Mouse (Mus musculus) monocyte, adult 5-6 weeks (primary cell): Measurements from ENCODE around the gene 2510009E07Rik. TPM values are rescaled to one million over a fixed set of nuclear protein-coding genes. Genes with fewer than 3 reads are reported as not detected.

ENCODE experiments used
- ATAC-seq: fragments of 153-309, 156-312 bp; replicated peaks from 2 replicates; pipeline ENCODE4 v1.8.0; 2017; ENCODE audit warnings: mild to moderate bottlenecking; ENCODE audit not compliant: low TSS enrichment, insufficient number of reproducible peaks, severe bottlenecking, poor library complexity, low FRiP score
- total RNA-seq: library from RNA; stranded (forward); fragments of 200-1000, 200-491, 200-594 nt; gene quantifications from 3 replicates; pipeline ENCODE4 v1.2.3, GENCODE M21; 2017

2510009E07Rik gene
- total RNA-seq = 0.64 to 1.6 TPM (median 0.95 TPM) in 3 replicates

GRCm38 (mm10) chr16:21694463-21695241 is at the start of gene 2510009E07Rik:
Gene 2510009E07Rik, minus strand, starts transcription at chr16:21694665.
- ATAC-seq = no peak

DNA sequence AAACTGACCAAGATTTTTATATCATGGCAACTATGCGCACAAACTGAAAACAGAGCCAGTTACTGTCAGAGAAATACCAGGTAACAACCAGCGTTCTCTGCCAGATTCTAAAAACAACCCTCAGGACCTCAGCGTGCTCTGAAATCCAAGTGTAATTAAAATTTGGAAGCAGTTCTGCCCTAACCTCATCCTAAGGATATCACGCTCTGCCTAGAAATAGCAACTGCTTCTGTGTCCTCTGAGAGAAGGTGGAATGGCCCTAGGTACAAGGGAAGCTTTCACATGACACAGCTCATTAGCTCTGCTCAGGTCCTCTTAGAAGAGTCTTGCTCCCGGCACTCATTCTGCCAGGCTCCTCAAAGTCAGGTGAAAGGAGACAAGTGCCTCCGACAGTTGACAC is 48.9 kb upstream of the 2510009E07Rik start:
- ATAC-seq = no peak

- ATAC-seq = no peak
These were observed 48.4 kb upstream of the 2510009E07Rik start for GRCm38 (mm10) chr16:21742898-21743297.

GRCm38 (mm10) chr16:21742191-21742870 is 47.9 kb upstream of the 2510009E07Rik start:
- no peak for ATAC-seq

GRCm38 (mm10) chr16:21741542-21741941 is 47.1 kb upstream of the 2510009E07Rik start:
- no peak for ATAC-seq

DNA sequence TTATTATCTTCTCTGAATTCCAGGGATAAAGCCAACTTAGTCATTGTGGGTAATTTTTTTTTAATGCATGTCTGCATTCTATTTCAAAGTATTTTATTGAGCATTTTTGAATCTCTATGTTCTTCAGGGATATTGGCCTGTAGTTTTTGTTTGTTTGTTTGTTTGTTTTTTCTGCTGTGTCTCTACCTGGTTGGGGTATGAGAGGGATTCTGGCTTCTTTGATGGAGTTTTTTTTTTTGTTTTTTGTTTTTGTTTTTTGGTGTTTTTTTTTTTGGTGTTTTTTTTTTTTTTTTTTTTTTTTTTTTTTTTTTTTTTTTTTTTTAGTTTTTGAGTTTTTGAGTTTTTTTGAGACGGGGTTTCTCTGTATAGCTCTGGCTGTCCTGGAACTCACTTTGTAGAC is 41.2 kb upstream of the 2510009E07Rik start:
- ATAC-seq = no peak

- no peak for ATAC-seq
These were observed 33.5 kb upstream of the 2510009E07Rik start for GRCm38 (mm10) chr16:21727897-21728364.

DNA sequence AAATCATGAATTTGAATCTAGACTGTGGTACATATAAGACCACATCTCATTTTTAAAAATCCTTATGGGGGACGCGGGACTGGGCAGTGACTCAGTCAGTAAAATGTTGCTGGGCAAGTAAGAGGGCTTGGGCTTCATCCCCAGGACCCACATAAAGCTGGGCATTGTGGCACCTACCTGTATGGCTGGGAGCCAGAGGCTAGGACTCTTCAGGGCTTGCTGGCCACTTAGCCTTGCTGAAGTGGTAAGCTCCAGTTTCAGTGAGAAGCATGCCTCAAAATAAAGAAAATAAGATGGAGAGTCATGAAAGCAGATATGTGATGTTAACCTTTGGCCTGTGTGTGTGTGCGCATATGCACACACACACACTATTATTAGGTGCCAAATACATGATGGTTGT is 33.0 kb upstream of the 2510009E07Rik start:
- ATAC-seq = no peak

GRCm38 (mm10) chr16:21724261-21724660 is 29.8 kb upstream of the 2510009E07Rik start:
- no peak for ATAC-seq

DNA sequence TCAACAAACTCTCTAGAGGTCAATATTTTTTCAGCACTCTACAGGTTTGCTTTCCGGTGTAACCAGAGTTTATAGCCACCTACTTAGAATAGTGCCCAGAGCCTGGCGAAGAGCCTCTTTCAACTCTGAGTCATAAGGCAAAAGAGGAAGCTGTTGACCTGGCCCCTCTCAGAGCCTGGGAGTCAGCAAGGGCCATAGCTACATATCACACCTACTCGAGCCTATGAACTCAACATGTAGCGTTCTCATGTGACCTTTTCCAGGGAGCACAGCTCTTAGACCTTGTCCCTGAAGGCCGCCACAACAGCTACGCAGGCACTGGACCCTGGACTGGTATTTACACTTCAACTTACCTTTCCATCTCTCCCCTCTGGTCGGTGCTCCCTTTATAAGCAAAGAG is 25.3 kb upstream of the 2510009E07Rik start:
- no peak for ATAC-seq

DNA sequence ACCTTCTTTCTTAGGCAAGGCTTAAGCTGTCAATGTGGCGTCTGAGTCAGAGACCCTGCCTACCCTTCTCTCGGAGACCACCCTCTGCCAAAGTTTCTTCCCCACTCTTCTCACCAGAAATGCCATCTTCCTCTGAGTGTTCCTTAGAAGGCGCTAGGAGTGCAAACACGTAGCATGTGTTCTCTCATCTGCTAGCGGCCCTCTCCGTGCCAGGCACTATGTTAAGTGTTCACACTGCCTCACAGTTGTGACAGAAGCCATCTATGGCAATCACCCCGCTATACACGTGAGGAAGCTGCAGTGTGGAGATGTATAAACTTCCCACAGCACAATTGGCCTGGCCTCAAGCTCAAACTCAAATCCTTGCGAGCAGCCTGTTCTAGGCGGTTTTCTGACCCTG is 20.1 kb upstream of the 2510009E07Rik start:
- ATAC-seq = no peak

GRCm38 (mm10) chr16:21710321-21710720 is 15.9 kb upstream of the 2510009E07Rik start:
- no peak for ATAC-seq

DNA sequence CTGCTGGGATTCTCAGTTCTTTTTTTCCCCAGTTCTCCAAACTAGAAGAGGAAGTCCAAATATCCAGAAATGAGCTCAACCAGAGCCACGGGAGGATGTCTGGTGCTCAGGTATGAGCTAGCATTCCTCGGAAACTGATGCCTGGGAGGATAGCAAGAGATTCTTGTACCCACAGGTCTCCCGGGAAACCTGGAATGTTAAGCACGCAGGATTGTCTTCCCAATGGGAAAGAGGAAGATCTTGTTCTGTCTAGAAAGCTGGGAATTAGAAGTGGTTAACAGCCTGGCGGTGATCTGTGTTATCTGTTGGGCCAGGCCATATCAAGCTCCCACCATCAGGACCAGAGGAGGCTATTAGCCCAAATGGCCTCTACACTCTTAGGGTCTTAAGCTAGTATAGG is 10.2 kb upstream of the 2510009E07Rik start:
- no peak for ATAC-seq

DNA sequence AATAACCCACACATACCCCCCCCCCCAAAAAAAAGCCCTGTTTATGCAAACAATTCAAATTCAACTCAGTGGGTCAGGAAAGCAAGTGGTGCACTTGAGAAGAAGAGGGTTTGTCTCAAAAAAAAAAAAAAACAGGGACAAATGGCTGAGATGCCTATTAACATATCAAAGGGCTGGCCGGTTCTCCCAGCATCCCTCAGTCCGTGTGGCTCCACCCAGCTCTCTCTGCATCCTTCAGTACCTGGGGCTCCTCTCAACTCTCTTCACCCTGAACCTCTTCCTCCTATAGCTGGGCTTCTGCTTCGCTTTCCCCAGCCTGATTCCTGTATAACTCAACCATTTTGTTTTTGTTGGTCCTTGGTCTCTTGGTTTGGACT is 7.8 kb upstream of the 2510009E07Rik start:
- ATAC-seq = no peak

- no peak for ATAC-seq
These were observed 7.3 kb upstream of the 2510009E07Rik start for GRCm38 (mm10) chr16:21701611-21702313.

DNA sequence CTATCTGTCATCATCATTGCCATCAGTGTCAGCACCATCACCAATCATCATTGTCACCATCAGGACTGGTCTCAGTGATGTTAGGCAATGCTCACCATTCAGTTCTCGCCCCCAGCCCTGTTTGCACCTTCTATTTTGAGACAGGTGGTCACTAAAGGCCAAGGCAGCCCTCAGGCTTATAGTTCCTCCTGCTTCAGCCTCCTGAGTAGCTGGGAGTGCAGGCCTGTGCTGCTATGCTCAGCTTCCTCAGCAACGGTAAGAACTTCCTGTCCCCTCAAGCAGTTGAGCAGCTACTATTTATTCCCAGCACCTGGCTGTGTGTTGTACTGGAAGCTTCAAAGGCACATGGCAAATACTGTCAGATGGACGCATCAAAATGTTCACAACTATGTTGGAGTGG is 3.7 kb upstream of the 2510009E07Rik start:
- ATAC-seq = no peak

DNA sequence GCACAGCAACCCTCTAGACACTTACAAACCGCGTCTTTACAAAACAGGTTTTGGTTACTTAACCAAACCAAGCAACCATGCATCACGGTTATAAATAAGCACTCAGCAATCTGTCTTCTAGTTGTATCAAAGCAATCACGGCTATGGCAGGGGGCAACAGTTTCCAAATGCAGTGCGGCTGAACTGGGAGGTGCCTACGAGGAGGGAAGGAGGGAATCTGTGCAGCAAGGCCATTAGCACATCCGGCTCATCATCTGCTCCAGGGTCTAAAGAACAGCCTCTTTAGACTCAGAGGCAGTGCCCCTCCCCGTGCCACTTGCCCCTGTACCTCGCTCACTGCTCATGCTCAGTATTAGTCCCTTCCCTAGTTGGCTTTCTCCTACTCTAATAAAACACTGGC is 2.5 kb upstream of the 2510009E07Rik start:
- ATAC-seq = no peak

DNA sequence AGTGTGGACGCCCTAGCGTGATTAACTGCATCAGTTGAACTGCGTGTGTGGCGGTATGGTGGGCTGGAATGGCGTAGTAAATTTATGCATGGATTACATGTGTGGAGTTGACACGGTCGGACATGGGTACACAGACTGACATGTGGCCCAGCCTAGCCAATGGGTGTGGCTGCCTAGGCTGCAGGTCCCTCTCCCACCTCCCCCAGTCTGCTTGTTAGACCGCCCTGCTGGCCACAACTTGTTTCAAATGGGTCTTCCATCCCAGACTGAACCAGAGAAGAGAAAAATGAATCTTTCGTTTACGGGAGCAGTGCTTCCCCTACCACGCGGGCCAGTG is 745 bp upstream of the 2510009E07Rik start:
- no peak for ATAC-seq

DNA sequence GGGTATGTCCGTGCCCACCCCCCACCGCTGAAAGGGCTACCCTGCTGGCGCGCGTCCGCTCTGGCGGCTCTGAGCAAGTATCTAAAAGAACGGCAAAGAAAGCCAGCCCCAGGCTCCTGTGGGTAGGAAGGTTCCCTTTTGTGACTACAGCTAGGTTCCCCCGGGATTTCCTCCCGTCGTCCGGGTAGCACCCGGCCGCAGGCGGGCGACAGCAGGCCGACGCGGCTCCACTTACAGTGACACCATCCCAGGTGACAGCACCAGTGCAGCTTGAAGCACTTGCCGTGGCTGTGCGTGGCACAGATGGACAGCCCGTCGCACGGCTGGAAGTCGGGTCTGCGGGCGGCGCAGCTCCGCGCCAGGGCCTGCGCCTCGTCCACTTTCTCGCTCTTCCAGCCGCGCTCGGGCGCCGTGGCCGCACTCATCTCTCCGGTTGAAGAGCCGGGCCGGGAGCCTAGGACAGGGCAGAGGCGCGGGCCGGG is 443 bp downstream of the 2510009E07Rik start:
- no peak for ATAC-seq
